Mouse (Mus musculus) cerebral cortex, adult 2 months (tissue): ENCODE data around the gene Mex3d.

Source experiments
- WGBS: fragments of 180-500 bp; shearing (Covaris S2); methylation state at CpG from one replicate; pipeline ENCODE4 v1.1.7; 2018; 5-methylcytosine and 5-hydroxymethylcytosine counted together

Mex3d gene

DNA sequence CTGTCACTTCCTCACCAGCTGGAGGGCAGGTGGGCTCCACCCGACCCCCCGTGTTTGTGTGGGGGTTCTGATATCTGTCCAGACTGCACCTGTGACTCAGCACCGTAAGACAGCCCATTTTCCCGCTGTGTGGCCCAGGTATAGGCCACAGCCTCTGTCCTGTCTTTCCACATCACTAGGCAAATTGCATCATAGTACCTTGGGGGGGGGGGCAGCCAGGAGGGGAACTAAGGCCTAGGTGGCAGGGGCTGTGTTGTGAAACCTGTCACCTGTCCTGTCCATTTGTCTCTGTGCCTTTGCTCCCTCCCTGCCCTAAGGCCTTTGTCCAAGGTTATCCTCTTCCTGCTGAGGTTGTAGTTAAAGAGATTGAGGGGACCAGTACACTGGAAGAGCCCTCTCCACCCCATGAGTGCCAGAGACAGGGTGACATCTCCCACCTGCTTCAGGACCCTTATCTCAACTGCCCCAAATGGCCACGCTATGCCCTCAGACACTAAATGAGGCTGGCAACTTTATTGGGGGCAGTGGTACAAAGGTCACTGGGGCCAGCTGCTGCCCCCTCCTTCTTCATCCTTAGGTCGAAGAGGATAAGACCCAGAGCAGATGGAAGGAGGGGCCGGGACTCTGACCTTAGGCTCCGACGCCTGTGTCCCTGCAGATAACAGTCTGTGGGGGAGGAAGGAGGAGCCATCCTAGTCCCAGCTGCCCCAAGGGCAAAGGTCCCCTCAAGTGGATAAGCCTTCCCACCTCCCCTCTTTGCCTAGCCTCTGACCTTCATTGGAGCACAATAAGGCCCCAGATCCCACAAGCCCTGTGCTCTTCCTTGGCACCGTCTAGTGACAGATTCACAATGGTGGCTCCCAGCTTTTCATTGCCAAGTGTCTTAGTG, 55.6 kb downstream of the Mex3d start:
- 83% methylated on average over 10 of the region's 10 CpGs for WGBS

DNA sequence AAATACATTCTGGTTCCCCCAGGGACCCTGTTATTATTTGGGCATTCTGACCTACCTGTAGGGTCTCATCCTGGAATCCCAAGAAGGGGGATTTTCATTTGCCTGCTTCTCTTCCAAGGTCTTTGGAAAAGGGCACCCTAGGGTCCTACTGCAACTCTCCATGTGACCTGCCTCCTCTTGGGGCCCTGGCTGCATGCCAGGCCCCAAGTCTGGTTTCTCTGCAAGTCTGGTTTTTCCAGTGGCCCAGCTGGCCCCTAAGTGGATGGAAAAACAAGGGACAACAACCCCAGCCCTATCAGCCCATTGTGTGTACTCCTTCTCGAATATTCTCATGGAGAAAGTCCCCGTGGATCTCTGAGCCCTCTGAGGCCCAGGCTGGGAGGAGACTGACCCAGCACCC, 56.6 kb downstream of the Mex3d start:
- WGBS: 73% methylated on average over 2 of the region's 2 CpGs
